Mouse (Mus musculus) MEL (cell line): ENCODE measurements around the gene Fxr2. TPM values are rescaled to one million over a fixed set of nuclear protein-coding genes. Genes with fewer than 3 reads are reported as not detected.

ENCODE experiments used
- DNase-seq: peaks from one replicate; pipeline ENCODE4 v3.0.0; 2011; ENCODE audit warnings: low read depth, low spot score
- H3K27ac ChIP-seq: 2 replicates; pipeline ENCODE4 v1.5.1; 2012; ENCODE audit warnings: low read depth, mild to moderate bottlenecking, control low read depth, low read length, moderate library complexity; ENCODE audit not compliant: control insufficient read depth
- H3K27me3 ChIP-seq, 2 experiments: fragments of 150-350 bp in 1 of 2; sonication (generic) in 1 of 2; 2 replicates each; pipeline ENCODE4 v1.6.1; 2012; ENCODE audit warnings: low read length in 2 of 2, mild to moderate bottlenecking in 2 of 2, improper control_type of control experiment in 1 of 2, moderate library complexity in 1 of 2; ENCODE audit not compliant: insufficient read depth in 2 of 2, control insufficient read depth in 1 of 2
- H3K36me3 ChIP-seq, 2 experiments: 2 replicates each; pipeline ENCODE4 v1.6.1; 2012 to 2014; ENCODE audit warnings: low read length in 2 of 2, improper control_type of control experiment in 1 of 2, inconsistent platforms in 1 of 2, mild to moderate bottlenecking in 1 of 2; ENCODE audit not compliant: insufficient read depth in 2 of 2, control insufficient read depth in 1 of 2
- H3K4me1 ChIP-seq, 2 experiments: fragments of 150-350 bp in 1 of 2; sonication (generic) in 1 of 2; 2 replicates each; pipeline ENCODE4 v1.6.1; 2012; ENCODE audit warnings: low read length in 2 of 2, improper control_type of control experiment in 1 of 2, mild to moderate bottlenecking in 1 of 2; ENCODE audit not compliant: insufficient read depth in 2 of 2, control insufficient read depth in 1 of 2
- H3K4me3 ChIP-seq, 2 experiments: fragments of 150-350 bp in 1 of 2; sonication (generic) in 1 of 2; 2 replicates each; pipeline ENCODE4 v1.5.1; 2012; ENCODE audit warnings: low read depth in 2 of 2, low read length in 2 of 2, mild to moderate bottlenecking in 2 of 2, moderate library complexity in 2 of 2, control low read depth in 1 of 2, improper control_type of control experiment in 1 of 2; ENCODE audit not compliant: control insufficient read depth in 1 of 2, insufficient read depth in 1 of 2
- H3K79me2 ChIP-seq: 2 replicates; pipeline ENCODE4 v1.6.1; 2012; ENCODE audit warnings: mild to moderate bottlenecking, low read length, moderate library complexity; ENCODE audit not compliant: control insufficient read depth, poor library complexity, insufficient read depth
- H3K9ac ChIP-seq: 2 replicates; pipeline ENCODE4 v1.6.1; 2012; ENCODE audit warnings: low read depth, mild to moderate bottlenecking, control low read depth, low read length, moderate library complexity; ENCODE audit not compliant: control insufficient read depth, poor library complexity, severe bottlenecking
- H3K9me3 ChIP-seq: fragments of 150-350 bp; sonication (generic); replicated peaks from 2 replicates; pipeline ENCODE4 v1.6.1; 2012; ENCODE audit warnings: mild to moderate bottlenecking, low read length, improper control_type of control experiment, moderate library complexity; ENCODE audit not compliant: insufficient read depth
- BHLHE40 ChIP-seq: IDR thresholded peaks from 2 replicates; pipeline ENCODE4 v1.6.1; 2012; ENCODE audit warnings: low read depth, mild to moderate bottlenecking, inconsistent platforms, low read length, improper control_type of control experiment, borderline replicate concordance
- CTCF ChIP-seq, 3 experiments: IDR thresholded peaks in 2 of 3; conservative IDR thresholded peaks in 1 of 3; 2 replicates each; pipeline ENCODE4 v1.5.1; 2011 to 2012; ENCODE audit warnings: low read length in 3 of 3, low read depth in 2 of 3, mild to moderate bottlenecking in 2 of 3, improper control_type of control experiment in 1 of 3, inconsistent platforms in 1 of 3, mixed read lengths in 1 of 3, moderate library complexity in 1 of 3; ENCODE audit not compliant: control insufficient read depth in 1 of 3, insufficient read depth in 1 of 3, poor library complexity in 1 of 3, severe bottlenecking in 1 of 3
- ELF1 ChIP-seq: IDR thresholded peaks from 2 replicates; pipeline ENCODE4 v1.6.1; 2014; ENCODE audit warnings: low read depth, mild to moderate bottlenecking, inconsistent platforms, low read length, improper control_type of control experiment, moderate library complexity
- JUND ChIP-seq: IDR thresholded peaks from 2 replicates; pipeline ENCODE4 v1.6.1; 2011; ENCODE audit warnings: low read depth, mild to moderate bottlenecking, improper control_type of control experiment, low read length
- MAFK ChIP-seq: IDR thresholded peaks from 2 replicates; pipeline ENCODE4 v1.6.1; 2011; ENCODE audit warnings: low read depth, mild to moderate bottlenecking, low read length, improper control_type of control experiment, borderline replicate concordance
- MEF2A ChIP-seq: IDR thresholded peaks from 2 replicates; pipeline ENCODE4 v1.6.1; 2014; ENCODE audit warnings: low read depth, mild to moderate bottlenecking, inconsistent platforms, low read length, improper control_type of control experiment; ENCODE audit not compliant: poor library complexity, insufficient replicate concordance, severe bottlenecking; ENCODE audit errors: extremely low read depth
- MXI1 ChIP-seq: IDR thresholded peaks from 2 replicates; pipeline ENCODE4 v1.6.1; 2011; ENCODE audit warnings: mild to moderate bottlenecking, low read depth, low read length, improper control_type of control experiment
- SMC3 ChIP-seq: IDR thresholded peaks from 2 replicates; pipeline ENCODE4 v1.6.1; 2011; ENCODE audit warnings: low read depth, low read length, improper control_type of control experiment
- UBTF ChIP-seq: IDR thresholded peaks from 2 replicates; pipeline ENCODE4 v1.6.1; 2012; ENCODE audit warnings: low read depth, mild to moderate bottlenecking, inconsistent platforms, low read length, improper control_type of control experiment, moderate library complexity, borderline replicate concordance; ENCODE audit not compliant: insufficient read depth
- USF2 ChIP-seq, 2 experiments: IDR thresholded peaks; 2 replicates each; pipeline ENCODE4 v1.6.1; 2011 to 2012; ENCODE audit warnings: improper control_type of control experiment in 2 of 2, low read length in 2 of 2, borderline replicate concordance in 1 of 2, inconsistent platforms in 1 of 2, low read depth in 1 of 2, mild to moderate bottlenecking in 1 of 2; ENCODE audit not compliant: insufficient read depth in 1 of 2
- ZMIZ1 ChIP-seq: IDR thresholded peaks from 2 replicates; pipeline ENCODE4 v1.6.1; 2012; ENCODE audit warnings: low read depth, mild to moderate bottlenecking, inconsistent platforms, low read length, improper control_type of control experiment, moderate library complexity
- ZNF384 ChIP-seq: IDR thresholded peaks from 2 replicates; pipeline ENCODE4 v1.6.1; 2012; ENCODE audit warnings: low read depth, mild to moderate bottlenecking, inconsistent platforms, low read length, improper control_type of control experiment
- polyA plus RNA-seq, 2 experiments: library from polyadenylated mRNA; stranded (reverse) in 1 of 2; unstranded in 1 of 2; fragments of >175 nt in 1 of 2; fragments of >200 nt in 1 of 2; gene quantifications; 2 replicates each; pipeline versions ENCODE4 v1.2.1 to v1.2.4; 2012; ENCODE audit warnings: low replicate concordance in 2 of 2, low read depth in 1 of 2; ENCODE audit not compliant: insufficient read length in 2 of 2, insufficient read depth in 1 of 2, missing spikeins in 1 of 2
- total RNA-seq: library from RNA; depleted of rRNA; stranded (reverse); fragments of 300-350 nt; gene quantifications from 2 replicates; pipeline ENCODE4 v1.2.3, GENCODE M21; 2012

Fxr2 gene
- total and polyA plus RNA-seq, 3 experiments = 95.1 to 97.6 TPM; not detected in 1

GRCm38 (mm10) chr11:69632284-69633089, at the start of gene Fxr2 (continued):
- TF ChIP-seq MXI1 (no peak; the same call in 1 of the 2 replicates), USF2 (IDR thresholded peaks at IDR 0.05; ENCODE audit: borderline replicate concordance in 1 of 2, insufficient read depth in 1 of 2, low read depth in 1 of 2, low read length in 2 of 2) (no peak), BHLHE40 (no peak; the same call in 1 of the 2 replicates), JUND (no peak)

GRCm38 (mm10) chr11:69584008-69584407, 48.8 kb upstream of the Fxr2 start:
- TF ChIP-seq MEF2A (no peak), MAFK (0 out of 2 replicates have a peak, but pooled peaks have one; percentile 50)
- no peaks in the 10 kb centered on the region for H3K27me3 ChIP-seq
- 0 out of 2 replicates have a peak overlapping the region, but pooled peaks have one; percentile 2 for H3K9ac ChIP-seq
- no peak overlapping the region for H3K4me3 ChIP-seq
- H3K9me3 ChIP-seq = no peaks in the 10 kb centered on the region
- H3K4me1 ChIP-seq = peaks cover 12 to 46% of the 10 kb centered on the region in 2 experiments
- peaks cover 50% of the 10 kb centered on the region for H3K79me2 ChIP-seq
- peak overlapping the region; percentile 84; the same call in 1 of the 2 replicates for H3K27ac ChIP-seq
- H3K36me3 ChIP-seq = peaks cover 17 to 48% of the 10 kb centered on the region in 2 experiments
- DNase-seq = peak; percentile 28

GRCm38 (mm10) chr11:69584937-69585336, 47.9 kb upstream of the Fxr2 start:
- DNase-seq = peak; percentile 62
- H3K9ac ChIP-seq = peak overlapping the region; percentile 20
- H3K27ac ChIP-seq = peak overlapping the region; percentile 84
- peaks cover 16 to 52% of the 10 kb centered on the region in 2 experiments for H3K4me1 ChIP-seq
- H3K36me3 ChIP-seq = peaks cover 23 to 54% of the 10 kb centered on the region in 2 experiments
- TF ChIP-seq ZNF384 (no peak), ZMIZ1 (0 out of 2 replicates have a peak, but pooled peaks have one; percentile 53), UBTF (no peak), ELF1 (no peak), MAFK (no peak), CTCF (IDR thresholded peaks at IDR 0.05 in 2 of 3, conservative IDR thresholded peaks at IDR 0.05 in 1 of 3; ENCODE audit: control insufficient read depth in 1 of 3, insufficient read depth in 1 of 3, low read depth in 2 of 3, low read length in 3 of 3, poor library complexity in 1 of 3, severe bottlenecking in 1 of 3) (no peak), SMC3 (no peak), BHLHE40 (no peak)
- TF ChIP-seq, all 39 proteins: peak for 1
- no peaks in the 10 kb centered on the region for H3K9me3 ChIP-seq
- H3K79me2 ChIP-seq = peaks cover 50% of the 10 kb centered on the region
- H3K4me3 ChIP-seq = peak overlapping the region; percentile 5 to 11; a peak in 1 of 4 replicates
- H3K27me3 ChIP-seq = no peaks in the 10 kb centered on the region
